In the genomic region with DNA sequence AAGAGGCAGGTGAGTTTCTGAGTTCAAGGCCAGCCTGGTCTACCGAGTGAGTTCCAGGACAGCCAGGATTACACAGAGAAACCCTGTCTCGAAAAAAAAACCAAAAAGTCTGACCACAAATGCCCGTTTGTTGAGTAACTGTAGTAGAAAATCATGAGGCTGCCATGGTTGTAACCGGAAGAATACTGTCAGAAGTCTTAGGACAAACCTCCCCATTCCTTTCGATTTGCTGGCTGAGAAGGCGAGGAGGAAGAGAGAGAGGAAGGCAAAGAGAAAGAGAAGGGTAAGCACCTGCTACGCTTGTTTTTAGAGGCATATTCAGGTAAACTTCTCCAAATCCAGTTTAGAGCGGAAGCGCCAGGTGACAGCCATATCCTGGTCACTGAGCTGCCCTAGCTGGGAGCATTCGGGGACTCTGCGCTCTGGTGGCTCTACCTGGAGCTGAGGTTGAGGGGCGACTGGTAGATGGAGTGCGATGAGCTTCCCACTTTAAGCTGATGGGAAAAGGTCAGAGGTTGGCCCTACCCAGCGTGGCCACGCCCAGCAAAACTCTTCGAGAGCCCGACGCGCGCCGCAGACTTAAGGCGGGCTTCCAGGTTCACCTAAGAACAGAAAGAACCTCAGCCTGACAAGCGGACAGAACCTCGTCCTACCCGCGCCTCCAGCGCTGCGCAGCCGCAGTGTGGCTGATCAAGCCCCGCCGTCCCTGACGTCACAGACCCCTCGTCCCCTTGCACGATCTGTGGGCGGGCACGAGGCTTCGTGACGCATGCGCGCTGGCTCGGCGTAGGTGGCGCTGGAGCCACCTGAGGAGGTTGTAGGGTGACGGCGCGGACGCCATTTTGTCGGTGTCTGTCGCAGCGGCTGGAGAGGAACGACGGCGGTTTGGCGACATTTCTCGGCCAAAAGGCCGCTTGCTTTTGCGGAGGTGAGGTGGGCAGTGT, we compare ENCODE assay signal across 8 mouse cellular contexts. TPM values are rescaled to one million over a fixed set of nuclear protein-coding genes. Genes with fewer than 3 reads are reported as not detected.
DNase-seq lines count a peak whose midpoint lies in the region; ATAC-seq lines count a peak whose summit lies in the region.

A gene (minus strand): TSS at position 705 of the 944 bp plus-strand sequence.

- H3K9me3 ChIP-seq in forebrain, embryonic 14.5 days (replicated peaks; ENCODE audit: control insufficient read depth, low read length): no peaks in the 10 kb centered on the region
- H3K9me3 ChIP-seq in neural tube, embryonic 15.5 days (replicated peaks): no peaks in the 10 kb centered on the region

- peak; percentile 99 for DNase-seq in ES-CJ7 (ENCODE audit: low read depth, low spot score)
- peak; percentile 99 for DNase-seq in cerebellum, adult 11 months
- DNase-seq in forebrain, embryonic 14.5 days (ENCODE audit: low spot score): peak; percentile 99
- peak; percentile 99 for DNase-seq in heart, postnatal 14 days
- peak; percentile 99 for DNase-seq in layer of hippocampus, adult 11-12 months (ENCODE audit: low spot score)
- peak; percentile 99 for DNase-seq in lung, adult 18-20 months
- DNase-seq in testis, postnatal 14 days (ENCODE audit: low spot score): peak; percentile 99

- H3K4me1 ChIP-seq in forebrain, embryonic 14.5 days (ENCODE audit: control insufficient read depth, insufficient read depth, low read length): peaks cover 16% of the 10 kb centered on the region
- peaks cover 44% of the 10 kb centered on the region for H3K4me1 ChIP-seq in neural tube, embryonic 15.5 days

- intact Hi-C loops in heart, postnatal 14 days (cut with DNase I): loop anchor here (10.0 kb wide), 1 partner anchor 328 kb away; a partner anchor contains a TSS

- peak within 1 kb of the TSS; percentile 91 for H3K4me3 ChIP-seq in forebrain, embryonic 14.5 days (ENCODE audit: low read depth, low read length)
- H3K4me3 ChIP-seq in neural tube, embryonic 15.5 days (replicated peaks): peak within 1 kb of the TSS; percentile 91

- peak within 1 kb of the TSS; percentile 91 for H3K27ac ChIP-seq in forebrain, embryonic 14.5 days (ENCODE audit: low read depth, low read length)
- H3K27ac ChIP-seq in neural tube, embryonic 15.5 days (replicated peaks): peak within 1 kb of the TSS; percentile 98

- peak within 1 kb of the TSS; percentile 98 for H3K9ac ChIP-seq in forebrain, embryonic 14.5 days (ENCODE audit: low read length)
- peak within 1 kb of the TSS; percentile 98 for H3K9ac ChIP-seq in neural tube, embryonic 15.5 days (replicated peaks)

- WGBS in forebrain, embryonic 14.5 days: 9% methylated on average over 57 of the region's 57 CpGs
- 10% methylated on average over 57 of the region's 57 CpGs for WGBS in neural tube, embryonic 15.5 days

- peaks cover 6% of the 10 kb centered on the region for H3K36me3 ChIP-seq in forebrain, embryonic 14.5 days (ENCODE audit: control insufficient read depth, insufficient read depth, low read length)
- H3K36me3 ChIP-seq in neural tube, embryonic 15.5 days: 0 out of 2 replicates have a peak, but pooled peaks cover 2% of the 10 kb centered on the region

- H3K4me2 ChIP-seq in forebrain, embryonic 14.5 days (ENCODE audit: low read length): peak within 1 kb of the TSS; percentile 69
- H3K4me2 ChIP-seq in neural tube, embryonic 15.5 days: peak within 1 kb of the TSS; percentile 79

- peak; percentile 99 for ATAC-seq in forebrain, embryonic 14.5 days
- ATAC-seq in neural tube, embryonic 15.5 days (ENCODE audit: low FRiP score): peak; percentile 99

- no peaks in the 10 kb centered on the region for H3K27me3 ChIP-seq in forebrain, embryonic 14.5 days (replicated peaks; ENCODE audit: control insufficient read depth, insufficient read depth, low read length)
- no peaks in the 10 kb centered on the region for H3K27me3 ChIP-seq in neural tube, embryonic 15.5 days (replicated peaks)

RNA-seq across cellular contexts. Expression of the gene that starts here (rescaled TPM):
- 0.24 and 0.30 TPM in 2 replicates for polyA plus RNA-seq in forebrain, embryonic 14.5 days (2014; fragmentation: Nextera tagmentation; extraction: Ambion mirVana)
- total RNA-seq in heart, postnatal 14 days (2021): not detected
- polyA plus RNA-seq in neural tube, embryonic 15.5 days (2015; fragmentation: Nextera tagmentation; extraction: Ambion mirVana): 0.49 and 0.54 TPM in 2 replicates

Comparison
In these comparisons a context has a peak if more than half of its experiments do, and no peak if none do; other contexts are left out.
1. Peak in every context shown above with its lines: DNase-seq, ATAC-seq, H3K4me3 ChIP-seq and H3K27ac ChIP-seq.
2. Peak in DNase-seq, ATAC-seq, H3K4me3 ChIP-seq, H3K27ac ChIP-seq, H3K9ac ChIP-seq and H3K4me2 ChIP-seq in forebrain, embryonic 14.5 days; RNA of the gene not detected or under 1 TPM.
3. Peak in DNase-seq in heart, postnatal 14 days; RNA of the gene not detected or under 1 TPM.
4. Peak in ATAC-seq, H3K4me3 ChIP-seq, H3K27ac ChIP-seq, H3K9ac ChIP-seq and H3K4me2 ChIP-seq in neural tube, embryonic 15.5 days; RNA of the gene not detected or under 1 TPM.